Mouse (Mus musculus) cerebellum, adult 2 months (tissue): ENCODE data around the gene Tnip1. TPM values are rescaled to one million over a fixed set of nuclear protein-coding genes. Genes with fewer than 3 reads are reported as not detected.

Experiments
- DNase-seq, 2 experiments: peaks; one replicate each; pipeline ENCODE4 v3.0.0; 2021
- H3K27ac ChIP-seq: fragments of 200-500 bp; 2 replicates; pipeline ENCODE4 v1.5.1; 2012; ENCODE audit warnings: low read length, control low read depth, inconsistent platforms; ENCODE audit not compliant: insufficient read depth
- H3K27me3 ChIP-seq: fragments of 200-500 bp; 2 replicates; pipeline ENCODE4 v1.6.1; 2012; ENCODE audit warnings: inconsistent platforms, mild to moderate bottlenecking, low read length, moderate library complexity; ENCODE audit not compliant: control insufficient read depth, insufficient read depth
- H3K4me1 ChIP-seq: fragments of 200-500 bp; 2 replicates; pipeline ENCODE4 v1.6.1; 2011; ENCODE audit warnings: low read length; ENCODE audit not compliant: control insufficient read depth, insufficient read depth
- H3K4me3 ChIP-seq: fragments of 200-500 bp; replicated peaks from 2 replicates; pipeline ENCODE3; 2011; ENCODE audit warnings: mild to moderate bottlenecking, low read depth, low read length, control low read depth; ENCODE audit not compliant: insufficient read depth
- CTCF ChIP-seq: fragments of 200-500 bp; IDR thresholded peaks from 2 replicates; pipeline ENCODE4 v1.5.1; 2011; ENCODE audit warnings: low read depth, mild to moderate bottlenecking, control low read depth, low read length, moderate library complexity, borderline replicate concordance; ENCODE audit not compliant: insufficient read depth
- POLR2A ChIP-seq: fragments of 200-500 bp; IDR thresholded peaks from 2 replicates; pipeline ENCODE4 v1.6.1; 2011; ENCODE audit warnings: low read length, control low read depth, borderline replicate concordance; ENCODE audit not compliant: insufficient read depth
- WGBS: fragments of 180-500 bp; shearing (Covaris S2); methylation state at CpG from one replicate; pipeline ENCODE4 v1.1.7; 2018; 5-methylcytosine and 5-hydroxymethylcytosine counted together
- polyA plus RNA-seq: library from polyadenylated mRNA; depleted of rRNA; stranded (reverse); fragments of >200 nt; gene quantifications from 2 replicates; pipeline ENCODE4 v1.2.3, GENCODE M21; 2012

Tnip1 gene
- polyA plus RNA-seq, 1 experiment = 31.1 TPM

GRCm38 (mm10) chr11:54954716-54955115 is 8.0 kb downstream of the Tnip1 start:
- Histone ChIP-seq H3K4me3 (no peak overlapping the region), H3K27ac (no peak overlapping the region), H3K4me1 (peaks cover 14% of the 10 kb centered on the region), H3K27me3 (no peaks in the 10 kb centered on the region)
- TF ChIP-seq POLR2A = no peak
- TF ChIP-seq CTCF = no peak
- DNase-seq = no peak
- WGBS = 79% methylated on average over 8 of the region's 8 CpGs

GRCm38 (mm10) chr11:54953993-54954446 is 8.7 kb downstream of the Tnip1 start:
- Histone ChIP-seq H3K27ac (no peak overlapping the region), H3K4me3 (no peak overlapping the region), H3K4me1 (peaks cover 14% of the 10 kb centered on the region), H3K27me3 (no peaks in the 10 kb centered on the region)
- WGBS = 52% methylated on average over 9 of the region's 9 CpGs
- no peak for DNase-seq
- TF ChIP-seq POLR2A = no peak
- TF ChIP-seq CTCF = no peak

- TF ChIP-seq CTCF (no peak), POLR2A (no peak)
- Histone ChIP-seq H3K27me3 (no peaks in the 10 kb centered on the region), H3K4me3 (no peak overlapping the region), H3K4me1 (peaks cover 22% of the 10 kb centered on the region), H3K27ac (peak overlapping the region; percentile 71)
- WGBS = 10% methylated on average over 6 of the region's 6 CpGs
- peak; percentile 45 to 52 for DNase-seq
Observed at GRCm38 (mm10) chr11:54952651-54953050, 10.1 kb downstream of the Tnip1 start.

GRCm38 (mm10) chr11:54950684-54951083 is 12.0 kb downstream of the Tnip1 start:
- Histone ChIP-seq H3K4me3 (no peak overlapping the region), H3K27ac (no peak overlapping the region), H3K27me3 (no peaks in the 10 kb centered on the region), H3K4me1 (peaks cover 22% of the 10 kb centered on the region)
- no peak for TF ChIP-seq POLR2A
- TF ChIP-seq CTCF = no peak
- WGBS = 76% methylated on average over 6 of the region's 6 CpGs
- DNase-seq = no peak

- no peak for DNase-seq
- Histone ChIP-seq H3K4me3 (no peak overlapping the region), H3K27ac (no peak overlapping the region), H3K4me1 (peaks cover 22% of the 10 kb centered on the region), H3K27me3 (no peaks in the 10 kb centered on the region)
- no peak for TF ChIP-seq CTCF
- TF ChIP-seq POLR2A = no peak
- WGBS = 92% methylated on average over 1 of the region's 1 CpGs
Observed at GRCm38 (mm10) chr11:54949717-54950116, 13.0 kb downstream of the Tnip1 start.

GRCm38 (mm10) chr11:54944702-54945101 is 18.0 kb downstream of the Tnip1 start:
- no peak overlapping the region for H3K27ac ChIP-seq
- peaks cover 29% of the 10 kb centered on the region for H3K4me1 ChIP-seq
- no peaks in the 10 kb centered on the region for H3K27me3 ChIP-seq
- 88% methylated on average over 3 of the region's 3 CpGs for WGBS
- DNase-seq = no peak
- H3K4me3 ChIP-seq = no peak overlapping the region
- no peak for TF ChIP-seq CTCF
- TF ChIP-seq POLR2A = no peak

GRCm38 (mm10) chr11:54940056-54940455 is 22.7 kb downstream of the Tnip1 start:
- DNase-seq = peak; percentile 60 to 69
- Histone ChIP-seq H3K4me1 (peaks cover 36% of the 10 kb centered on the region), H3K27ac (peak overlapping the region; percentile 50), H3K27me3 (no peaks in the 10 kb centered on the region), H3K4me3 (no peak overlapping the region)
- 5% methylated on average over 7 of the region's 7 CpGs for WGBS
- TF ChIP-seq CTCF = no peak
- TF ChIP-seq POLR2A = no peak

- peaks cover 36% of the 10 kb centered on the region for H3K4me1 ChIP-seq
- WGBS = 17% methylated on average over 8 of the region's 8 CpGs
- H3K27ac ChIP-seq = peak overlapping the region; percentile 50
- H3K27me3 ChIP-seq = no peaks in the 10 kb centered on the region
- no peak overlapping the region for H3K4me3 ChIP-seq
- no peak for TF ChIP-seq CTCF
- no peak for TF ChIP-seq POLR2A
- DNase-seq = peak; percentile 34 to 42
Observed at GRCm38 (mm10) chr11:54939501-54939900, 23.2 kb downstream of the Tnip1 start.
